Mouse (Mus musculus): ENCODE data around the gene Vasp. TPM values are rescaled to one million over a fixed set of nuclear protein-coding genes. Genes with fewer than 3 reads are reported as not detected.
A peak's percentile ranks its signal among the peaks of the same experiment; 100 is the strongest.

Gene Vasp
- total RNA-seq, 2 experiments from 2014 or later = 26.7 to 27.7 TPM

GRCm38 (mm10) chr7:19272173-19272764 is 652 bp upstream of the Vasp start:
- peak; percentile 71 to 75 for DNase-seq

- peak in 1 of 2 experiments; percentile 52 for DNase-seq
Measured at GRCm38 (mm10) chr7:19270509-19271237, 944 bp downstream of the Vasp start.

GRCm38 (mm10) chr7:19269721-19270441 is 1.7 kb downstream of the Vasp start:
- DNase-seq = peak; percentile 55 to 85

GRCm38 (mm10) chr7:19268993-19269681 is 2.5 kb downstream of the Vasp start:
- DNase-seq = peak in 1 of 2 experiments; percentile 68

GRCm38 (mm10) chr7:19267051-19267450 is 4.6 kb downstream of the Vasp start:
- DNase-seq = no peak

GRCm38 (mm10) chr7:19265928-19266822 is 5.4 kb downstream of the Vasp start:
- DNase-seq = peak; percentile 27 to 60

GRCm38 (mm10) chr7:19265147-19265546 is 6.5 kb downstream of the Vasp start:
- peak; percentile 25 to 38 for DNase-seq

- peak; percentile 63 to 68 for DNase-seq
Measured at GRCm38 (mm10) chr7:19258336-19258735, 13.3 kb downstream of the Vasp start.

- DNase-seq = peak; percentile 79 to 85
Measured at GRCm38 (mm10) chr7:19257390-19258022, 14.1 kb downstream of the Vasp start.

- DNase-seq = no peak
Measured at GRCm38 (mm10) chr7:19256567-19256966, 15.1 kb downstream of the Vasp start.

GRCm38 (mm10) chr7:19255395-19255794 is 16.2 kb downstream of the Vasp start:
- no peak for DNase-seq

- peak in 1 of 2 experiments; percentile 43 for DNase-seq
Measured at GRCm38 (mm10) chr7:19253437-19253836, 18.2 kb downstream of the Vasp start.

GRCm38 (mm10) chr7:19252078-19252477 is 19.5 kb downstream of the Vasp start:
- DNase-seq = no peak

- DNase-seq = no peak
Measured at GRCm38 (mm10) chr7:19247511-19247910, 24.1 kb downstream of the Vasp start.

- DNase-seq = no peak
Measured at GRCm38 (mm10) chr7:19246855-19247254, 24.8 kb downstream of the Vasp start.

GRCm38 (mm10) chr7:19245083-19245482 is 26.5 kb downstream of the Vasp start:
- no peak for DNase-seq

- DNase-seq = no peak
Measured at GRCm38 (mm10) chr7:19243858-19244257, 27.8 kb downstream of the Vasp start.

- no peak for DNase-seq
Measured at GRCm38 (mm10) chr7:19242005-19242404, 29.6 kb downstream of the Vasp start.

GRCm38 (mm10) chr7:19240905-19241463 is 30.6 kb downstream of the Vasp start:
- no peak for DNase-seq

- no peak for DNase-seq
Measured at GRCm38 (mm10) chr7:19239986-19240385, 31.6 kb downstream of the Vasp start.

- DNase-seq = peak; percentile 87 to 97
Measured at GRCm38 (mm10) chr7:19239423-19239822, 32.2 kb downstream of the Vasp start.
